Mouse (Mus musculus) left cerebral cortex, adult 9 months (tissue): ENCODE measurements around the gene Cds2.
"Not testable (repeated sequence)": the region's sequence is repeated elsewhere in the genome, so short reads cannot be mapped to it uniquely, and the experiment has no call there.

Source experiments
- DNase-seq, 2 experiments: peaks; one replicate each; pipeline ENCODE4 v3.0.0; 2022; ENCODE audit warnings: low spot score in 2 of 2

The Cds2 gene

GRCm38 (mm10) chr2:132265196-132265595, 2.2 kb downstream of the Cds2 start:
- DNase-seq: no peak

GRCm38 (mm10) chr2:132266086-132266485, 3.1 kb downstream of the Cds2 start:
- DNase-seq: no peak

- no peak for DNase-seq
These were observed 6.3 kb downstream of the Cds2 start for GRCm38 (mm10) chr2:132269217-132269616.

- no peak for DNase-seq
These were observed 7.5 kb downstream of the Cds2 start for GRCm38 (mm10) chr2:132270331-132270951.

GRCm38 (mm10) chr2:132272694-132273389, 9.9 kb downstream of the Cds2 start:
- no peak for DNase-seq

- no peak for DNase-seq
These were observed 12.6 kb downstream of the Cds2 start for GRCm38 (mm10) chr2:132275527-132275926.

GRCm38 (mm10) chr2:132276249-132276648, 13.3 kb downstream of the Cds2 start:
- DNase-seq: no peak

GRCm38 (mm10) chr2:132278273-132278853, 15.4 kb downstream of the Cds2 start:
- no peak for DNase-seq

- DNase-seq: no peak
These were observed 16.5 kb downstream of the Cds2 start for GRCm38 (mm10) chr2:132279336-132279882.

- no peak for DNase-seq
These were observed 17.0 kb downstream of the Cds2 start for GRCm38 (mm10) chr2:132279978-132280377.

- no peak for DNase-seq
These were observed 17.7 kb downstream of the Cds2 start for GRCm38 (mm10) chr2:132280518-132281120.

- no peak for DNase-seq
These were observed 18.9 kb downstream of the Cds2 start for GRCm38 (mm10) chr2:132281560-132282452.

- no peak for DNase-seq
These were observed 19.7 kb downstream of the Cds2 start for GRCm38 (mm10) chr2:132282453-132283174.

- no peak for DNase-seq
These were observed 20.5 kb downstream of the Cds2 start for GRCm38 (mm10) chr2:132283236-132284070.

GRCm38 (mm10) chr2:132284492-132285139, 21.7 kb downstream of the Cds2 start:
- no peak for DNase-seq

GRCm38 (mm10) chr2:132285722-132286121, 22.8 kb downstream of the Cds2 start:
- DNase-seq: not testable (repeated sequence)

- DNase-seq: no peak
These were observed 23.6 kb downstream of the Cds2 start for GRCm38 (mm10) chr2:132286376-132287076.

- not testable (repeated sequence) for DNase-seq
These were observed 26.3 kb downstream of the Cds2 start for GRCm38 (mm10) chr2:132289213-132289612.

GRCm38 (mm10) chr2:132290808-132291207, 27.9 kb downstream of the Cds2 start:
- no peak for DNase-seq
